Mouse (Mus musculus) common myeloid progenitor, adult 5-6 weeks (primary cell): ENCODE data around the gene Foxm1. TPM values are rescaled to one million over a fixed set of nuclear protein-coding genes. Genes with fewer than 3 reads are reported as not detected.

Source experiments
- ATAC-seq: replicated peaks from 2 replicates; pipeline ENCODE4 v1.8.0; 2016; ENCODE audit warnings: low read depth, mild to moderate bottlenecking, moderate TSS enrichment, inconsistent platforms; ENCODE audit not compliant: poor library complexity, severe bottlenecking
- total RNA-seq: library from RNA; stranded (forward); fragments of 200-1000, 187-1606 nt; gene quantifications from 2 replicates; pipeline ENCODE4 v1.2.3, GENCODE M21; 2017

Gene Foxm1
- total RNA-seq, 1 experiment from 2014 or later: 19.5 TPM

DNA sequence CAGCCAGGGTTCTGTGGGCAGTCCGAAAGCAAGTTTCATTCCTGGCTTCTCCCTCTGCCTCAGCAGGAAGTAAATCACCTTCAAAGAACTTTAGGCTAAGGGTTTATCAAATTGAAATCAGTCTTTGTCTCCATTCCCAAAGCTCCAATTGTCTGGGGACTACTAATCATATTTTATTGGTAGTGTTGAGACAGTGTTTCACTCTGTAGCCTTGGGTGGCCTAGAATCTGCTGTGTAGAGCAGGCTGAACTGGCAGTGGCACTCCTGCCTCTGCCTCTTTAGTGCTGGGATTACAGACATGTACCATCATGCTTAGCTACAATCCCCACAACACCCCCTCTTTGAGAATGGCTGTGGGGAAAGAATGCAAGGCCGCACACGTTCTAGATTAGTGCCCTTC is 58.7 kb downstream of the Foxm1 start:
- ATAC-seq: no peak

DNA sequence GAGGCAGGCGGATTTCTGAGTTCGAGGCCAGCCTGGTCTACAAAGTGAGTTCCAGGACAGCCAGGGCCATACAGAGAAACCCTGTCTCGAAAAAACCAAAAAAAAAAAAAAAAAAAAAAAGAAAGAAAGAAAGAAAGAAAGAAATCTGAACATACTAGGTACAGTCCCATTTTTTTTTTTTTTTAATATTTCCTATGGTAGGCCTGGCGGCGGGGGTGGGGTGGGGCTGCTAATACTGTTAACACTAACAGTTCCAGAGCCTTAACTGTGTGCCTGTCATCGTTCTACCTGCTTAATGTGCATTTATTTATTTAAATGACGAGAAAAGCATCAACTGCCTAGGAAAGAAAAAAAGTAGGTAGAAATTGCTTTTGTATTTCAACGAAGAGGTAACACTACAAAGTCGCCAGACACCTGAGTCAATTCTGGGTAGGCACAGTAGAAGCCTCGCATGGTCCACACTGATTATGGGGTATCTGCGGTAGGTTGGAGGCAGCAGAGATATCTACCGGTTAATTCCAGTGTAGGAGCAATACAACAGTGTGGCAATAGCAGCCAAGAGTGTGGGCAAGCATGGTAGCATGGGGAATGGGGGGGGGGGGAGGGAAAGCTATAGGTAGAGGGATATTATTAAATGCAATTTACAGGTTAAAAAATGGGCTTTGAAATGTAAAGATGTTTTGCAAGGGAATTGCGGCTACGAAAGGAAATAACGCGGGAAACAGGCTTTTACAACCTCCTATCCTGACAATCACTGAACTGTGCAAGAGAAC is 60.9 kb downstream of the Foxm1 start:
- ATAC-seq: peak; percentile 33; the same call in 1 of the 2 replicates

DNA sequence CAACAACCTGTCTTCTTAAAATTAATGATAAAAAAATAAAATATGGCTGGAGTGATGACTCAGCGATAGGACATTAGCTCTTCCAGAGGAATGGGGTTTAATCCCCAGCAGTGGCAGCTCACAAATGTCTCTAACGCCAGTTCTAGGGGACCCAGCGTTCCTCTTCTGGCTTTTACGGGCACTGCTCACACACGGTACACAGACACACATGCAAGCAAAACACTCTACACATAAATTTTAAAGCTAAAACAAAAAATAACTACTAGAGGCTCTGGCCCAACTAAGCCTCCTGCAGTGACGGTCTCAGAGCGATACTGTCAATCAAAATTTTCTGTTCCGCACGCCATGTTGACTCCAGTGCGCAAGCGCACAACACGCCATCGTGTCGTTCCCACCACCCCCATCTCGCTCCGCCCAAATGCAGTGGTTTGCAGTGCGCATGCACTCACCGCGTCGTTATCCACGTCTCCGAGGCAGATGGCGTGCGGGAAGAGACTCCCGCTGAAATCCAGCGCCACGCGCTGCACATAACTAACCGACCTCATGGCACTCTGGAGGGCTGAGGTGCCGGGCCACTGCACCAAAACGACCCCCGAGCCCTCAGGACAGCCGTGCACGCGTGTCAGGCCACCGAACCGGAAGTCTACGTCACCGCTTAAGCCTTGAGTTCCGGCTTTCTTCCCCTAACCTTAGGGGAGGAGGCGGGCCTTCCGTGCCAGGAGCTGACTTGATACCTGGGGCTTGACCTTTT is 61.7 kb downstream of the Foxm1 start, which contains the start of gene Itfg2:
TSS of gene Itfg2 (minus strand) at position 663 of the 751 bp plus-strand sequence.
- peak; percentile 93 for ATAC-seq

DNA sequence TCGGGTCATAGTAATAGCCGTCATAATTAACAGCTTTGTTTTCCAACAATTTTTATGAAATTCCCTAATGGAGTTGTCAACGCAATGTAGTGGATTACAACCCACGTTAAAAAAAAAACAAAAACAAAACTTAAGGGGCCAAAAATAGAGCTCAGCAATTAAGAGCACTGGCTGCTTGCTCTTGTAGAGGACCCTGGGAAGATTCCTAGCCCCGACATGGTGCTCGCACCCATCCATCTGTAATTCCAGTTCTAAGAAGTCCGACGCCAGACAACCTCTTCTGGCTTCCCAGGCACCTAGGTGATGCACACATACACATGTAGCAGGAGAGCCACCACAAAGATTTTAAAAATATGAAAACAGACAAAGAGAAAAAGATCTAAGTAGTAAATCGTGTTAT is 62.3 kb downstream of the Foxm1 start:
- no peak for ATAC-seq

Other genes starting within 250 kb of the Foxm1 start
- 0.29 and 0.69 TPM in 2 replicates for gene Tspan9, start 219.4 kb upstream of the Foxm1 start, total RNA-seq
- not detected in 2 replicates for gene Tead4, start 62.1 kb upstream of the Foxm1 start, total RNA-seq
- gene Tulp3, start 7.1 kb upstream of the Foxm1 start, total RNA-seq: 0.19 and 0.27 TPM in 2 replicates
- gene Rhno1, start 56 bp upstream of the Foxm1 start, total RNA-seq: 39.5 and 43.8 TPM in 2 replicates
- not detected in 2 replicates for gene Tex52, start 12.5 kb downstream of the Foxm1 start, total RNA-seq
- gene Gm44596, start 12.5 kb downstream of the Foxm1 start, total RNA-seq: not detected in 2 replicates
- gene Nrip2, start 36.3 kb downstream of the Foxm1 start, total RNA-seq: under 0.01 TPM in 1 of 2 replicates, not detected in the other
- 13.9 and 19.0 TPM in 2 replicates for gene Itfg2, start 62.0 kb downstream of the Foxm1 start, total RNA-seq
- 331 and 387 TPM in 2 replicates for gene Fkbp4, start 75.7 kb downstream of the Foxm1 start, total RNA-seq
- gene Pzp, start 163.8 kb downstream of the Foxm1 start, total RNA-seq: not detected in 2 replicates
- not detected in 2 replicates for gene A2ml1, start 218.6 kb downstream of the Foxm1 start, total RNA-seq